Mouse (Mus musculus): ENCODE measurements around the gene Rbm20.

The Rbm20 gene

DNA sequence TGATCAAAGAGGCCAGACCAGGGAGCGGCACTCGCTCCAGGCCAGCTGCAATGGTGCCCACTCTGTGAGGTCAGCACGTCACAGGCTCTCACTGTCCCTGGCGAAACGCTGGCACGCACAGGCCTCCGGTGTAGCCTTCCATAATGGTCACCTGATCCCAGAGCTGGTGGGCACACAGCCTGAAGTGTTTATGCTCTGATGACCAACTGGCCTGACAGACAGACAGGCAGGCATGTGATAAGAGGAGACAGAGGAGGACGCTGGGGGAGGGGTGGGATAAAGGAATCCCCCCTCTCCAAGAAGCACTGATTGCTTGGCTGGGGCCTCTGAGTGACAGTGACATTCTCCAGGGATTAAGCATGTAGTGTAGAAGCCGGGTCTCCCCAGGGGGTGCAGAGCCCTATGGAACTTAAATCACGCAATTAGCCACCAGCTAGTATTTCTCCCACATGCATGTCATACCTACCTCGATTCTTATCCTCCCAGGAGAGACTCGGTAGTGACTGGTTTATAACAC lies 6.4 kb upstream of the Rbm20 start:
- 78% methylated on average over 12 of the region's 12 CpGs for WGBS

DNA sequence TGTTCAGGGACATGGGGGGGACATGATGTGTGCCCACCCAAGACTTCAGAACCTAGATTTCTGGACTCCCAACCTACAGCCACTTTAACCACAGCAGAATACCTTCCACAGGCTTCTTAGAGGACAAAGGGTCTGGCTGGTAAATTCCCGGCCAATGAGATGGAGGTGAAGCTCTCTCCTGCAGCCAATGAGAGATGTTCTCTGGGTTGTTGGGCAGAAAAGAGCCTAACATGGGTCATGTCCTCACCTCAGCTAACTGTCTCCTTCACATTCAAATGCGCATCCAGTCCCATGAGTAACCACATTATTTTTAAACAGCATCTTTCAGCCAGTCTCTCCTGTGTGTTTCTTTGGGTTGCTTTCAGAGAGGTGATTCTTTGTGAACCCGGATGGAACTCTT lies 5.7 kb upstream of the Rbm20 start:
- 75% methylated on average over 3 of the region's 3 CpGs for WGBS

DNA sequence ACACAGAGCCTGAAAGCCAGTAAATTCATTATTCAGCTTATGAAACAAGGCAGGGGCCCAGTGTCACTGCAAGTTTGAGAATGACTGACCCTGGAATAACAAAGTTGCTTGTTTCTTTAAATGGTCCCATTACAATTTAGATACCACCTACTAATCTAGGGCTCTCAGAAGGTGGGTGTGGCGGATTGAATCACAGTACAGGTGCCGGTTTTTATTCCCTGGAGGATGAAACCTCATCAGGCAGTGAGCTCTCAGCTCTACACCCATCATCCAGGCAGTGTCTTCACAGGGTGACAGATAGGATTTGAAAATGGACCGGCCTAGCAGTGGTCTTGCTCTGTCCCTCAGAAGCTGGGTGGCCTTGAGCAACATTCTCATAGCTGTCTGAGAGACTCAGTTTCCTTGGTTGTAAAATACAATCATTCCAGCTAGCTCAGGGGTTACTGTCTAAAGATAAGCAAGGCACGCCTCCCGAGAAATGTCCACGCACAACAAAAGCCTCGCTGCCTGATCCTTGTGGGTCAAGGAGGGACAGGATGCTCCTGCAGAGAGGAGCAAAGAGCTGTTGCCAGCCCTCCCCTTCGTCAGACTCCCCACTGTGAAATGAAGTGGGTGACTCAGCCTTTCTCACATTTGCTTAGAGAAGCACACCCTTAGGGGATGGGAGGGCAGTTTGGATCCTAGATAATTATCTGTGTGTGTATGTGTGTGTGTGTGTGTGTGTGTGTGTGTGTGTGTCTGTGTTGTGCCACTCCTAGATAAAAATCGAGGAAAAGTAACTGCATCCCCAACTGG lies 2.8 kb upstream of the Rbm20 start:
- 50% methylated on average over 9 of the region's 9 CpGs for WGBS

DNA sequence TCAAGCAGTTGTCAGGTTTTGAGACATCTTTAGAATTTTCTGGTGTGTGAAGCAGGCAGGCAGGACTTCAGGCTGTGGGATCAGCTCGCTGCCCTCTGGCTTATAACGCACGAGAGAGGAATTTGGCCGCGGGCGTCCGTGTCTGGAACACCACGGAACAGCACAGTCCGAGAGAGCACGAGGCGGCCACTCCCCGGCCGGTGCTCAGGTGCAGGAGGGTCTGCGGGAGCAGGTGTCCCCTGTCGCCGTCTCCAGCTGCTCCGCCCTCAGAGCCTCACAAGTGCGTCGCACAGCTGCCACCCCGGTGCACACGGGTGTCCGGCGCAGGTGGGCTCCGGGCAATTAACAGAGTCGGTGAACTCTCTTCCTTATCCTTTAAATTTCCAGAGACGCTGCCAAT lies 878 bp upstream of the Rbm20 start:
- WGBS, result 3% methylated on average over 26 of the region's 26 CpGs

DNA sequence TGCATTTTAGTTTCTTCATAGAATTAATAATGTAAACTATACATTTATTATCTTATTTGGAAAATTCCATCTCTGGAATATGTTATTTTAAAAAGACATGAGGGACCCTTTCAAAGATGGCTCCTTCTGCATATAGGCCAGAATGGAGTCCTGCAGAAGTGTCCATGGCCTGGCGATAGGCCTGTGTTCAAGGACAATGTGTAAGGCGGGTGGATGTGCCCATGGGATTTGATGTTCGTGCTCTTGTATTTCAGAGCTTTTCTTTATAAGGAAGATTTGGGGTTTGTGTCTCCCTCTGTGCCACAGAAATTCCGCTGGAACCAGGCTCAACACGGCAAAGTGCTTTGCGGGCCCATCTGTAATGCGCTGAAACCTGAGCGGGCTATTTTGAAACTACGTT lies 2.1 kb downstream of the Rbm20 start:
- WGBS, result over 99% methylated on average over 9 of the region's 9 CpGs

DNA sequence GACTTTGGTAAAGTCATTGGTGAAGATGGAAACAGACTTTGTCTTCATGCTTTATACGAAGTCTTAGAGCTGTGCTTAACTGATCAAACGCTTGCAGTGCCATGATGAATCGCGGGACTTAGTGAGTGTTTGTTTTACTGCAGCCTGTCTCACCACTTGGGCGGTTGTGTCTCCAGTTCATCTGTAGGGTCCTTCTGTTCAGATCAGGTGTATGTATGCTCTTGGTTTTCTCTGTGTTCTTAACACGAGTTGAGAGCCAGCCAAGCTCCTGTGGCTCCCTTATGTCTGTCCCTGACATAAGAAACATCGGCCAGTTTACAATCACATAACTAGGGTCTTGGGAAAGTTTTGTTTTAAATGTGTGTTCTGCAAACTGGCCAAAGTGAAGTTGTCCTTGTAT lies 2.9 kb downstream of the Rbm20 start:
- 95% methylated on average over 7 of the region's 7 CpGs for WGBS

DNA sequence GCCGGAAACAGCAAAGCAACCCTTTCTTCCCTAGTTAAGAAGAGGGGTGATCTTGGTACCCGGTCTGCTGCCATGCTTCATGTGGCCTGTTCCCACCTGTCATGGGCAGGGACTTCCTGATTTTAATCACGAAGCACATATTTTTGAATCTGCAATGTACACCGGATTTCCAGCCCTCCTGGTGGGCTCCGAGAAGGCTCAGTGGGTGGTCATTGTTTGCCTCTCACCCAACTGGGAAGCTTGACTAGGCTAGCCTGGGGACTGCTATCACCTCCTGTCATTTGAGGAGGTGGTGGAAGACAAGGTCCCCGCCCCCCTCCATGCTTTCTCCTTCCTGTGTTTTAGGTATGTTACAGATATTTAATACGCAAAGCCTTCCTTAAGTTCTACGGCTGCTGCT lies 5.3 kb downstream of the Rbm20 start:
- 72% methylated on average over 8 of the region's 8 CpGs for WGBS

DNA sequence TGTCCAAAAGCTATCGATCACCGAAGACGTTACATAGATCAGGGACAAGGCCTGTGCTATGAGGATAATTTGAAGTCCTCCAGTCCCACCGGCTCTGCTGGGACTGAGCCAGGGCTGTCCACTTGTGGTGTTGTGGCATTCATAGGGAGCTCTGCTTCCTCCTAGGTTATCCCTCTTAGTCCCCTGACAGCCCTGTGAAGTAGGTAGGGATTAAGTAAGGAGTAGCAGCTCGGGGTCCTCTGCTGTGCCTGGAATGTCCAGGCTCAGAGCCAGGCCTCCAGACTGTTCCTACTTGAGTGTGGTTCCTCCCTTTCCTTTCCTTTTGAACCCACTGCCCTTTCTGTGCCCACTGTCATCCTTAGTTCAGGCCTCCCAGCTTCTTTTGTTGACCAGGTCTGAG lies 10.5 kb downstream of the Rbm20 start:
- WGBS, result 85% methylated on average over 5 of the region's 5 CpGs

DNA sequence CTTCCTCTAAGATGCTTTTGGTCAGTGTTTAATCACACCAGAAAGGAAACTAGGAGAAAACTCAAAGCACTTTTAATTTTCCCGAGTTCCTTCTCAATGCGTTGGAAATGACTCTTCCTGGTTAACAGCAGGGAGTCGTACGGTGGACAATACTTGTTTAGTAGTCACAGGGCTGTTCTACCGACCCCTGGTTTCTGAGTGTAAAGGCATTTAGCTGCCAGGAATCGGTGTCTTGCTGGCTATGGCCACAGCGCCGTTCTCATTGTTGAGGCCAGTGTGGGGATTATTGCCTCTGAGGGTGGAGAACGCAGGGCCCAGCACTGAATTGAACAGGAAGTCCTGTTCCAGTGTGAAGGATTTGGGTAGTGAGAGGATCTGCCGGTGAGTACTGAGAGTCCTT lies 13.7 kb downstream of the Rbm20 start:
- 64% methylated on average over 10 of the region's 10 CpGs for WGBS

DNA sequence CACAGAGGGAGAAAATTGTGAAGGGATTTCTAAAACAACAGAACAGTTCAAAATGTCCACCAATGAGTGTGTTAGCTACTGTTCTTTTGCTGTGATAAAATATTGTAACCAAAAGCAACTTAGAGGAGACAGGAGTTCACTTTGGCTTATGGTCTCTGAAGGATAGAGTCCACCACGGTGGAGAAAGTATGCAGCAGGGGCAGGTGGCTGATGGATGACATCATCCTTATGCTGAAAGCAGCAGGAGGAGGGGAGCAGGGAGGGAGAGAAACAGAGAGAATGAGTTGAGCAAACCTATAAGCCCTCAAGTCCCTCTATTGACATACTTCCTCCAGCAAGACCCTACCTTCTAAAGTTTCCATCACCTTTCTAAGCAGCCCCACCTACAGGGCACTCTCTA lies 16.9 kb downstream of the Rbm20 start:
- WGBS, result 7% methylated on average over 1 of the region's 1 CpGs

DNA sequence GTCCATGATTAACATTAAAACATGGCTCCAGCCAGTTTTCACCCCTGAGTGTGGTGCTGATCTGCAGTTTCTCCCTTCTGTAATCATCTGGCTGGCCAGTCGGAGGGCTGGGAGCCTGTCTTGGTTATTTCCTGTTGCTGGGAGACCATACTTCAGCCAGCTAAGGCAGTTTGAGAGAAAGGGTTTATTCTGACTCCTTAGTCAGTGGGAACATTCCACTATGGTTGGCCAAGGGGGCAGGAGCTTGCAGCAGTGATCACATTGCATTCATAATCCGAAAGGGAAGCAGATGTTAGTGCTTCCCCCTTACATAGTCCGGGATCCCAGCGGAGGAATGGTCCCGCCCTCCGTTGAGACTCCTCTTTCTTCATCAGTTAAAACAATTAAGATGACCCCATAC lies 19.0 kb downstream of the Rbm20 start:
- WGBS, result 86% methylated on average over 6 of the region's 6 CpGs

DNA sequence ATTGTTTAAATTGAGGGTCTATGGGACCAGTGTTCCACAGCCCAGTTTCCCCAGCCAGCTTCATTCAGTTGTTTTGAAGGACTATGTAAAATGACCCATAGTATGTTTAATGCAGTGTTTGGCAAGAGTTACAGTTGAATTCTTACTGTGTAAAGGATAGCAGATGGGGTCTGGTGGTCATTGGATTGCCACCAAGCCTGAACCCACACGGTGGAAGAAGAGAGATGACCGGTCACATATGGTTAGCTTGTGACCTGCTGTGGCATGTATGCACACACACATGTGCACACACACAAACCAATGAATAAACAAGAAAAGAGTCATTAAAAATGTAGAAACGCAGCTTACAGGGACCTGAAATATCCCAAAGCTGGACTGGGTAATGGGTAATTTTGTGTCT lies 19.5 kb downstream of the Rbm20 start:
- 85% methylated on average over 3 of the region's 3 CpGs for WGBS

DNA sequence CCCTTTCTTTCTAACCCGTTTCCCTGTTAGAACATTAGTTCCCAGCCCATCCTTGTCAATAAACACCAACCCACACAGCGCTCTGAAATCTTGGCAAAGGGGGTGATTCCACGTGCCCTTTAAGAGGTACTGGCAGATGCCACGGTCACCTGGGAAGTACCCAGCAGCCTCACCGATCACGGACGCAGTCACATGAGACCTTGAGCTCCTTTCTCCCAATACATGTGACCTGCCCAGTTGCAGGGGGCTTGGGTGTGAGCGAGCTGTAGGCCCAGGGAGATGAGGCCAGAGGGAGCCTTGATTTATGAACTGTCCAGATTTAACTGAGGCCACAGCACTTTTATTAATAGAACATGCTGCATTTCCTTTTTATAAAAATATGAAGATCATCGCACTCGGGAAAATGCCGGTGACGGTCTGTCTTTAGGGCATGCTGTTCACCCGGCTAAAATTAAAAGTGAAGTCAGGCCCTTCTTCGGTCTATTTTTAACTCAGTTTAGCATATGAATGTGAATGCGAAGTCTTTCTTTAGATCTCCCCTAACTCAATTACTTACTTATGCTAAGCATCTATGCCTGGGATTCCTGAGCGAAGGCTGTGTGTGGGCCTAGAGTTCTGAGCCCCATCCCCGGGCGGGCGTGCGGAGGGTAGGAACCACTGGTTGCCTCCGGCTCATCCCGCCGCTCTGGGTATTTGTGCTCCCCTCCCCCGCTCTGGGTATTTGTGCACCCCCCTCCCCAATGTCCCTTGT lies 20.4 kb downstream of the Rbm20 start:
- 43% methylated on average over 24 of the region's 24 CpGs for WGBS

DNA sequence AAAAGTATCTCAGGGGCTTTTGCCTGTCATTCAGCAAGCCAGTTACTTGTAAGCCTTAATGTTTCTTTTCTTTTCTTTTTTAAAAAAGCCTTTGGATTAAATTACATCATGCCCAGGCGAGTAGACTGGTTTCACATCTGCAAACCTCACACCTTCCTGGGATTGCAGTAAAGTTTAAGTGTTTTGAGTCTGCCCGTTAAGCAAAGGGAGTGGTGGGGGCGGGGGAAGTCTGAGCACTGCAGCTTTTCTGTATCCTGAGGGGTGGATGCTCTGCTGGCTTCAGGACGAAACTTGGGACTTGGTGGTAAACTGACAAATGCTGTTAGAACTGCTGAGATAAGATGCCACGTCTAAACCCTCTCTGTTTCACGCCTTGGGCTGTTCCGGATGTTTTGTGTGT lies 22.6 kb downstream of the Rbm20 start:
- WGBS, result 62% methylated on average over 7 of the region's 7 CpGs

DNA sequence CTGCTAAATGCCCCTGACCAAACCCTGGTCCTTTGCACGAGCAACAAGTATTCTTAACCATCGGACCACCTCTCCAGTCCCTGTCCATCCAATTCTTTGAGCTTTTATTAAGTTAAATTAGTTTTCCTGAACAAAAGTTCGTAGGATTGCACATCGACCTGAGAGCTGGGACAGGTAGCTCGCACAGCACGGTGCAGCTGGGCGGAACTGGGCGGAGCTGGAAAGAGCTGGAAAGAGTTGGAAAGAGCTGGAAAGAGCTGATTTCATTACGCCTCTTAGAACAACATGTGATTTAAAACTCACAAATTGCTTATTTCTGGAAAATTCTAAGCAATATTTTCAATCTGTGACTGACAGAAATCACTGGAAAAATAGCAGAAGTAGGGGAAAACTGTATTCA lies 24.3 kb downstream of the Rbm20 start:
- 95% methylated on average over 9 of the region's 9 CpGs for WGBS

DNA sequence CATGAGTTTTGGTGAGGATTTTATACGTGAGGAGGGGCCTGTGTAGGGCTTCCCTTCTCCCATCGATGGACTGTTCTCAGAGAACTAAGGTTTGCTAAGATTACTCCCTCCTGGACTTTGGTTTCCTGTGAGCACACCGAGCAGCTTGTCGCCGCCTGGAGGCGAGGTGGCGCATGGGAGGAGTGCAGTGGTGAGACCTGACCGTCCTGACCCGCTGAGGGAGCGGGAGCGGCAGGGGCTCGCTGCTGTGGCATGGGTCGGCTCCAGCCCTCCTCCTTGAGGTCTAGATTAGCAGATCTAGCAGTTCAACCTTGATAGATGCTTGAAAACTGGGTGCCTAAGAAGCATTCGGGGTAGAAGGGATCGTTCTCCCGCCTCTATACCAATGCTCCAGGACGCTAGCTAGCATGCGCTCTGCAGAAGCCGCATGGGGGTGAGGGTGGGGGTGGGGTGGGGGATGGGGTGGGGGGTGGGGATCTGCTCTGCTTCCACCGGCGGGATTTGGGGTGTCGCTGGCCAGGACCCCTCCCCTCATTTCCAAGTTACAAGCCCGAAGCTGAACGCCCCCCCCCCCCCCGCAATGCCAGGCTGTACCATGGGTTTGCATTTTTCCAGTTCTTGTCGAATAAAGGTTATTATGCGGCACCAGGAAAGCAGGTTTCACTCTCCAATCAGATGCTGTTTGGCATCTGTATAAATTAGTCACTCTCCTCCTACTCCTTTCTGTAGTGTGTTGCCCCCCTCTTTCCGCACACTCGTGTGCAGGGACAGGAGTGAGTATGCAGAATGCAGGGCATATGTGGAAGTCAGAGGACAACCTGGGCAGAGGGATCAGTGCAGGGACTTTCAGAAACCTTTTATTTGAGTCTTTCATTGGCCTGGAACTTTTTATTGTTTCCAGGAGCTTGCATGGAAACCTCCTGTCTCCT lies 28.1 kb downstream of the Rbm20 start:
- WGBS, result 5% methylated on average over 29 of the region's 29 CpGs

DNA sequence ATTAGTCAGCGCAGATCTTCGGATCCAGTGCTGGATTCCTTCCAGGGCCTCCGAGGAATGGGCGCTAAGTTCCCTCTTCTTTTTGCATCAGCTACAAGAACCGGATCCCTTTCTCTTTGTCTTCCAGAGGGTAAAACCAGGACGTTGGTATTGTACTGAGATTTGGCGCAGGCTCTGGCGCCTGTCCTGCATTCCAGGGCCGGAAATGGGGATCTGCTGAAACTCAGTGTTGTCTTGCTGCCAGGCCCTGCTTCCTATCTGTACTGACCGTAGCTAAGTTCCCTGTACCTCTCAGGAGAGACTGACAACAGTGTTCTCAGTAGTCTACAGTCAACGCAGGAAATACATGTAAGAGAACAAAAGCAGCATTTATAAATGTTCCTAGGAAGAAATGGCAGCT lies 31.3 kb downstream of the Rbm20 start:
- 45% methylated on average over 11 of the region's 11 CpGs for WGBS

DNA sequence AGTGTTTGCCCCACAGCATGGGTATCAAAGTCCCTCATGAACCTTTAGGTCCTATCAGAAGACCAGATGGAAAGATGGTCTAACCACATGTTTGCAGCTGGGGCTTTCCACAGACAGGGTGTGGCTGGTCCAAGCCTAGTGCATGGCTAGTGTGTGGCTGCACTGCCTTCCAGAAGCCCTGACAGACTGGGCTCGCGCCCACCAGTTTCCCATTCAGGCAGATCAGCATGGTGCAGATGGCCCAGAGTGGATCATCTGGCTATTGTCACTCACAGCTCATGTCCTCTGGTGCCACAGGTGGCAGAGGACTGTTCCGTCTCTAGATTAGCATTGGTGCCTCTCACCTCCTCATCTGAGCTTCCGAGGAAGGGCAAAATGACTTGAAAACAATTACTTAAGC lies 33.8 kb downstream of the Rbm20 start:
- 61% methylated on average over 4 of the region's 4 CpGs for WGBS

DNA sequence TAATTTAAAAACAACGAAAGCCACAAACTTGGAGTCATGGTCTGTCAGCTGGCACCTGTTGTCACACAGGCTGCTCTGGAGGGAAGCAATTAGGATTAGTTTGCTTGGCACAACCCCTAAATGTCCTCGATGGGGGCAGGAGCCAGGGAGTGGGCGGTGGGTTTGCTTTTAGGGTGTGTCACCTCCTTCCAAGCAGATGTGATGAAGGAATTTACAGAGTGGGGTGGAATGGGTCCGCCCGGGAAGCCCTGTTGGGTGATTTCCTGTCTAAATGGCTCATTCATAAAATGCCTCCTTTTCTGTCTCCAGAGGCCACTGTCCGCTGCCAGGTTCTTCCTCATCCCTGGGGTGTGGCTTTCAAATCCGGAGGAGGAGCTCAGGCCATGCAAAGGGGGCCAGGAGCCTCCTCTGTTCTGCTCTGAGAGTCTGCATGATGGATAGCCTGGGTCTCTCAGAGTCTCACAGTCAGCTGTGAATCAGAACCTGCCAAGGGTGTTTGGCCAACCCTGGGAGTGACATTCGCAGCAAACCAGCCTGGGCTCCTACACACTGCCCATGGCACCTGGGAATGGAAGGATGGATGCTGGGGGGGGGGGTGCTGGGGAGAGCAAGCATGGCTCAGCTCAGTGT lies 34.3 kb downstream of the Rbm20 start:
- 47% methylated on average over 8 of the region's 8 CpGs for WGBS

DNA sequence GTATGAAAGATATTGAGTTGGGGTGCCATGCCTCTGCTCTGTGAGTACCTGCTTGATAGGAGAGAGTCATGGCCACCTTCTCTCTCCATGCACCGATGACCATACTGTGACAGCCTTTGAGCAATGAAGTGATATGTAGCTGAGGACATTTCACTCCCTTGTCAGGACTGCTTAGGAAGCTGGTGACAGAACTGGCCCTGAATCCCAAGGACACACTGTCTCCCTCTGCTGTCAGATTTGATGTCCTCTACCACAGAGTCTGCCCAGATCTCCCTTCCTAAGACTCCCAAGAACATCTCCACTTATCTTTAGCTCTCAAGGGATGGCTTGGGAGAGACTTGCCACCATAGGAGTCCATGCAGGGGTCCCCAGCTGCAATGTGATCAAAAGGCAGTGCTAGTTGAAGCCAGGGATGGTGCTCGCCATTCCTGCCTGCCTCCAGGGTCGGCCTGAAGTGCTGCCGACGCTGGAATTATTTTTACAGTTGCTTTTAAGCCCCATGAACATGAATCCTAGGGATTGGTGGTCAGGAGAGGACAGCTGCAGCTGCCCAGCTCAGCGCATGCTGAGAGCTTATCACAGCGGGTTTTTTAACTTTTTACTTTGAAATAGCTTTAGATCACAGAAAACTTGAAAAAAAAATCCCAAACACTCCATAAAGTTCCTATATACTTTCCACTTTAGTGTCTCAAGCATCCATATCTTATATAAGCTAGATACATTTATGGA lies 35.4 kb downstream of the Rbm20 start:
- WGBS, result 73% methylated on average over 7 of the region's 7 CpGs

DNA sequence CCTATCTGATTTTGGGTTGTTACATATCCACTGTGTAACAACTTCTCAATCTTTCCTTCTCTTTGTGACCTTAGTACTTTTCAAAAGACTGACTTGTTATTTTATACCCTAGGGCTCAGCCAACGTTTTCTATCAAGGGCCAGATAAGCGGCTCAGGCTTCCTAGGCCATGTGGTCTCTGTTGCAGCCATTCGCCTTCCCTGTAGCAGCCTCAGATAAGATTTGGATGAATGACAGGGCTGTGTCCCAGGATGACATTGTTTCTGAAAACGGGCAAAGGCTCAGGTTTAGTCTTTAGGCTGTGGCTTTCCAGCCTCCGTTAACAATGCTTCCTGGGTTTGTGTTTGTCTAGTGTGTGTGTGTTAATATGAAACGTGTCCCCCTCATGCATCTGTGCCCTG lies 36.3 kb downstream of the Rbm20 start:
- WGBS, result 75% methylated on average over 6 of the region's 6 CpGs

Measured in cerebral cortex, adult 2 months (tissue).